Mouse (Mus musculus): Measurements from ENCODE around the gene Mpi. TPM values are rescaled to one million over a fixed set of nuclear protein-coding genes. Genes with fewer than 3 reads are reported as not detected.

The Mpi gene
- polyA plus RNA-seq, 1 experiment, result 62.4 TPM

DNA sequence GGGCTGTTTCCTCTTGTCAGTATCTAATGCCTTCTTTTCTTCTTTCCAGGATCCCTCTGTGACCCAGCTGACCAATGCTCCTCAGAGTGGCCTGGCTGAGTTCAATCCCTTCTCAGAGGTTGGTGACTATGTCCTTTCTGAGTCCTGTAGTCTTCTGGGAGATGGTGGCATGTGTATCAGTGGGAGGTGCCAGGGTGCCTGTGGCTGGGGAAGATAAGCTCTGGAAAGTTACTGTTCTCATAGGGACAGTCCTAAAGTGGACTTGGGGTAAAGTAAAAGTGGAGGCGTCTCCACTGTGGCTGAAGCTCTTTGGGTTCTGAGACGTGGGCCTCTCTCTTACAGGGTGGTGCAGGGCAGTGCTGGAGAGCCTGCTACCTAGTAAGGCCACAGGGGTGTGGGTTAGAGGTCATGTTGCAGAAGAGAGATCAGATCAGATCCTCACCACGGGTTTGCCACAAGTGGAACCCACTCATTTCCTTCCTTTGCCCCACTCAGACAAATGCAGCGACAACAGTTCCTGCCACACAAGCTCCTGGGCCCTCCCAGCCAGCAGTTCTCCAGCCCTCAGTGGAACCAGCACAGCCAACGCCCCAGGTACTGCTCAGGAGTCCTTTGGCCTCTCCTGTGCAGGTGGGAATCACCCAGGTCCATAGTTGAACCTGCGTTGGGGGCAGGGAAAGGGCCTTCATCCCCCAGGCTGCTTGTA lies 24.7 kb upstream of the Mpi start:
- TF ChIP-seq CTCF (conservative IDR thresholded peaks at IDR 0.05; ENCODE audit: insufficient read depth, insufficient read length, low read depth, low read length) (no peak), POLR2A (IDR thresholded peaks at IDR 0.05; ENCODE audit: low read depth, low read length) (no peak)
- Histone ChIP-seq H3K4me3 (ENCODE audit: insufficient read depth, low read depth, low read length) (no peak overlapping the region), H3K27me3 (replicated peaks; ENCODE audit: control insufficient read depth, insufficient read depth, low read length) (no peaks in the 10 kb centered on the region), H3K36me3 (ENCODE audit: control insufficient read depth, insufficient read depth, low read length) (peaks cover 2% of the 10 kb centered on the region; the same call in 1 of the 2 replicates), H3K4me1 (ENCODE audit: control insufficient read depth, insufficient read depth, low read length) (no peaks in the 10 kb centered on the region; the same call in 1 of the 2 replicates), H3K27ac (ENCODE audit: insufficient read depth, low read depth, low read length) (no peak overlapping the region)
- WGBS, result 78% methylated on average over 6 of the region's 6 CpGs
- no peak for DNase-seq

DNA sequence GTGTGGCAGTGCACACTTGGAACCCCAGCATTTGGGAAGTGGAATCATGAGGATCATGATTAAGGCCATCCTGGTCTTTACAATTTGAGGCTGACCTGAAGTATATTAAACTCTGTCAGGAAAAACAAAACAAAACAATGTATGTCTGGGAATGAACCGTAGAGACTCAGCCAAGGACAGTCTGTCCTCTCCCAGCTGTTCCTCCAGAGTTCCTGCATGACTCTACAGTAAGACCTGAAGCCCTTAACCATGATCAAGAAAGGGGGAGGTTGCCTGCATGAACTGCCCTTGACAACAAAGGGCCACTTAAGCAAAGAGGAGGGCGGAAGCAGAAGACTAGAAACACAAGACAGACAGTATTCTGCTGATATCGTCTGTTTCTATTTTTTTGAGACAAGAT lies 23.0 kb upstream of the Mpi start:
- no peaks in the 10 kb centered on the region for H3K27me3 ChIP-seq (replicated peaks; ENCODE audit: control insufficient read depth, insufficient read depth, low read length)
- H3K4me3 ChIP-seq (ENCODE audit: insufficient read depth, low read depth, low read length), result no peak overlapping the region
- no peak for DNase-seq
- peaks cover 2% of the 10 kb centered on the region; the same call in 1 of the 2 replicates for H3K36me3 ChIP-seq (ENCODE audit: control insufficient read depth, insufficient read depth, low read length)
- H3K4me1 ChIP-seq (ENCODE audit: control insufficient read depth, insufficient read depth, low read length), result no peaks in the 10 kb centered on the region; the same call in 1 of the 2 replicates
- TF ChIP-seq POLR2A (IDR thresholded peaks at IDR 0.05; ENCODE audit: low read depth, low read length) (no peak), CTCF (conservative IDR thresholded peaks at IDR 0.05; ENCODE audit: insufficient read depth, insufficient read length, low read depth, low read length) (no peak)
- WGBS, result 55% methylated on average over 3 of the region's 3 CpGs
- H3K27ac ChIP-seq (ENCODE audit: insufficient read depth, low read depth, low read length), result no peak overlapping the region

DNA sequence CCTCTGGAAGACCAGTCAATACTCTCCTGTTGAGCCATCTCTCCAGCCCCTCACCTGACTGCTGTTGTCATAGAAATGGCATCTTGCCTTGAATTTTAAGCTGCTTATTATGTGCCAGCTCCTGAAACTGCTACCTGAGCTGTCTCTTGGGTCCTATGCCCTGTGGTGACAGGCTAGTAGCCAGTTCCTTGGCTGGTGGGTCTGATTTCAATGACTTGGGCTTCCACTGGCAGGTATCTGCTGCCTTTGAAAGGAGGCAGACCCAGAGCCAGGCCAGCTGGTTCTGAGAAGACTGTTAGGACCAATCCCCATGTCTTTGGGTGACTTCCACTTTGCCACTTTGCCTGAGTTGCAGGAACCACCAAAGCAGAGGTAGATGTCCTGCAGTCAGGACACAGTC lies 21.8 kb upstream of the Mpi start:
- TF ChIP-seq CTCF (conservative IDR thresholded peaks at IDR 0.05; ENCODE audit: insufficient read depth, insufficient read length, low read depth, low read length), result no peak
- no peak for TF ChIP-seq POLR2A (IDR thresholded peaks at IDR 0.05; ENCODE audit: low read depth, low read length)
- no peak overlapping the region for H3K4me3 ChIP-seq (ENCODE audit: insufficient read depth, low read depth, low read length)
- H3K27me3 ChIP-seq (replicated peaks; ENCODE audit: control insufficient read depth, insufficient read depth, low read length), result no peaks in the 10 kb centered on the region
- no peak for DNase-seq
- H3K36me3 ChIP-seq (ENCODE audit: control insufficient read depth, insufficient read depth, low read length), result peaks cover 2% of the 10 kb centered on the region; the same call in 1 of the 2 replicates
- H3K27ac ChIP-seq (ENCODE audit: insufficient read depth, low read depth, low read length), result no peak overlapping the region
- no peaks in the 10 kb centered on the region; the same call in 1 of the 2 replicates for H3K4me1 ChIP-seq (ENCODE audit: control insufficient read depth, insufficient read depth, low read length)

DNA sequence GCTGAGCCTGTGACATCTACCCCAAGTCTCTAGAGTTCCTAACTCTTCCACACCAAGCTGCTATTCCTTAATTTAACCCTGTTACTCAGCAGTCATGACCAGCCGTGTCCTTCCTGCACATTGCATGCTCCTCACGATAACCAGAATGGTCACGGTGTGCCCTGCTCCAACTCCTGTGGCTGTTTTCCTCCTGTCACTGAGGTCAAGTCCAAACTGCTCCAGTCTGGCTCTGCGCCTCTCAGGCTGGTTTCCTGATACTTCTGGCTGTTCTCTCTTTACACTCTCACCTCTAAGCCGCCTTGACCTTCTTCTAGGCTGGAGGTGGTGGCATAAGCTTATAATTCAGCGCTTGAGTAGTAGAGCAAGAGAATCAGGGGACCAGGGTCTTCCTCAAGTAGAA lies 15.9 kb upstream of the Mpi start:
- DNase-seq, result peak; percentile 70
- Histone ChIP-seq H3K27me3 (replicated peaks; ENCODE audit: control insufficient read depth, insufficient read depth, low read length) (no peaks in the 10 kb centered on the region), H3K4me3 (ENCODE audit: insufficient read depth, low read depth, low read length) (no peak overlapping the region), H3K36me3 (ENCODE audit: control insufficient read depth, insufficient read depth, low read length) (peaks cover 2% of the 10 kb centered on the region; the same call in 1 of the 2 replicates), H3K4me1 (ENCODE audit: control insufficient read depth, insufficient read depth, low read length) (peaks cover 42% of the 10 kb centered on the region), H3K27ac (ENCODE audit: insufficient read depth, low read depth, low read length) (peak overlapping the region; percentile 56)
- TF ChIP-seq POLR2A (IDR thresholded peaks at IDR 0.05; ENCODE audit: low read depth, low read length) (no peak), CTCF (conservative IDR thresholded peaks at IDR 0.05; ENCODE audit: insufficient read depth, insufficient read length, low read depth, low read length) (no peak)
- WGBS, result 42% methylated on average over 6 of the region's 6 CpGs

DNA sequence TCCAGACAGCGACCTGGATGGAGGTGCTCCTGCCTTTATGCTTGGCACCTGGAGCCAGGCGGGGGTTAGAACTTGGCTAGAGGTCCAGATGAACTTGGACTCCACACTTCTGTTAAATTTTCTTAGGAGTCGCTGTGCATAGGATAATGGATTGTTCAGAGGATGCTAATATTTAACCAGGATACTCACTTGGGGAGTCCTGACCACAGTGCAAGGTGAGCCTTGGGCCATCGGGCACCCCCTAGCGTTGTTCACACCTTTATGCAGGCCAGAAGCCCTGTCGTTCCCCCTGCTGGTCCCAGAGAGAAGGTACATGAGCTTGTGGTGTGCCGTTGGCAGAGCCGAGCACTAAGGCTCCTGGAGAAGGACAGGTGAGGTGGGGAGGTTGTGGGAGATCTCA lies 14.3 kb upstream of the Mpi start:
- no peaks in the 10 kb centered on the region for H3K27me3 ChIP-seq (replicated peaks; ENCODE audit: control insufficient read depth, insufficient read depth, low read length)
- WGBS, result 32% methylated on average over 8 of the region's 8 CpGs
- no peak overlapping the region for H3K4me3 ChIP-seq (ENCODE audit: insufficient read depth, low read depth, low read length)
- peaks cover 2% of the 10 kb centered on the region; the same call in 1 of the 2 replicates for H3K36me3 ChIP-seq (ENCODE audit: control insufficient read depth, insufficient read depth, low read length)
- DNase-seq, result peak; percentile 93
- no peak for TF ChIP-seq POLR2A (IDR thresholded peaks at IDR 0.05; ENCODE audit: low read depth, low read length)
- TF ChIP-seq CTCF (conservative IDR thresholded peaks at IDR 0.05; ENCODE audit: insufficient read depth, insufficient read length, low read depth, low read length), result peak; percentile 77
- peak overlapping the region; percentile 32; the same call in 1 of the 2 replicates for H3K27ac ChIP-seq (ENCODE audit: insufficient read depth, low read depth, low read length)
- peaks cover 55% of the 10 kb centered on the region for H3K4me1 ChIP-seq (ENCODE audit: control insufficient read depth, insufficient read depth, low read length)

DNA sequence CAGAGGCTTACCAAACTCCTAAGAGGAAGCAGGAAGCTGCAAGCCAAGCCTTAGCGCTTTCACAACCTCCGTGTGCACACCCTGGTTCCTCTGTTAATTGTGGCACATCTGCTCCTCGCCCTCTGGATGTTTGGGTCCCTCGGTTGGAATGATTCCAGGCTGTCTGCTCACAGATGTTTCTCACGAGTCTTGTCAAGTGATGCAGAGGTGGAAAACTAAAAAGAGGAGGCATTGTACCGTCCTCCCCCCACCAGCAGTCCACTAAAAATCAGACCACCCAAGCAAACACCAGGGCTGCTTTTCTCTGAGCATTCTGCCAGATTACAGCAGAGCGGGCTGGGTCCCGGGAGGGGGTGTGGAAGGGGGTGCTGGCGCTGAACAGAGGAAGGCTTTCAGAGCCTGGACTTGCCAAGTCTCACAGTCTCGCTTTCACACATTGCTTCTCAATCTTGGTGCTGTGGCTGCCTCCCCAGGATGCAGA lies 13.2 kb upstream of the Mpi start:
- Histone ChIP-seq H3K27ac (ENCODE audit: insufficient read depth, low read depth, low read length) (peak overlapping the region; percentile 89), H3K27me3 (replicated peaks; ENCODE audit: control insufficient read depth, insufficient read depth, low read length) (no peaks in the 10 kb centered on the region), H3K4me1 (ENCODE audit: control insufficient read depth, insufficient read depth, low read length) (peaks cover 56% of the 10 kb centered on the region), H3K4me3 (ENCODE audit: insufficient read depth, low read depth, low read length) (no peak overlapping the region), H3K36me3 (ENCODE audit: control insufficient read depth, insufficient read depth, low read length) (peaks cover 2% of the 10 kb centered on the region; the same call in 1 of the 2 replicates)
- DNase-seq, result peak; percentile 52
- 20% methylated on average over 10 of the region's 10 CpGs for WGBS
- TF ChIP-seq POLR2A (IDR thresholded peaks at IDR 0.05; ENCODE audit: low read depth, low read length), result no peak
- TF ChIP-seq CTCF (conservative IDR thresholded peaks at IDR 0.05; ENCODE audit: insufficient read depth, insufficient read length, low read depth, low read length), result no peak

DNA sequence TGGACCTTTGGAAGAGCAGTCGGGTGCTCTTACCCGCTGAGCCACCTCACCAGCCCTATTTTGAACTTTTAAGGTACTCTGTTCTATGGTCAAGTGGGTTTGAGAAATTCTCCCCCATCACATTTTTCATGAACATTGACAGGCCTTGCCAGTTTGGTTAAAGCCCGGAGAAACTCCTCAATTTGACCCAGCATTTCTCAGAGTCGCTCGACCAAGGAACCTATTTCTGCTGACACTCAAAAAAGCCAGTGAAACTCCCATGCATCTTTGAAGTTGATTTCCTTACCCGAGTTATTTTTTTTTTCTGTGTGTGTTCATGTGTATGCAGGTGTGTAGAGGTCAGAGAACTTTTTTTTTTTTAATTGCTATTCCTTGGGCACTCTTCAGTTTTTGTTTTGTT lies 12.0 kb upstream of the Mpi start:
- WGBS, result 27% methylated on average over 6 of the region's 6 CpGs
- TF ChIP-seq POLR2A (IDR thresholded peaks at IDR 0.05; ENCODE audit: low read depth, low read length) (no peak), CTCF (conservative IDR thresholded peaks at IDR 0.05; ENCODE audit: insufficient read depth, insufficient read length, low read depth, low read length) (no peak)
- H3K4me1 ChIP-seq (ENCODE audit: control insufficient read depth, insufficient read depth, low read length), result peaks cover 56% of the 10 kb centered on the region
- no peaks in the 10 kb centered on the region for H3K27me3 ChIP-seq (replicated peaks; ENCODE audit: control insufficient read depth, insufficient read depth, low read length)
- DNase-seq, result peak; percentile 89
- no peak overlapping the region for H3K27ac ChIP-seq (ENCODE audit: insufficient read depth, low read depth, low read length)
- H3K36me3 ChIP-seq (ENCODE audit: control insufficient read depth, insufficient read depth, low read length), result peaks cover 2% of the 10 kb centered on the region; the same call in 1 of the 2 replicates
- no peak overlapping the region for H3K4me3 ChIP-seq (ENCODE audit: insufficient read depth, low read depth, low read length)
